Mouse (Mus musculus): ENCODE results near the gene Ctnnd2.
"Not testable (repeated sequence)": the region's sequence is repeated elsewhere in the genome, so short reads cannot be mapped to it uniquely, and the experiment has no call there.

The Ctnnd2 gene

GRCm38 (mm10) chr15:30172391-30173281, at the start of gene Ctnnd2:
TSS of gene Ctnnd2 (plus strand) at chr15:30172593.
- DNase-seq (ENCODE audit: low spot score) = peak; percentile 85

DNA sequence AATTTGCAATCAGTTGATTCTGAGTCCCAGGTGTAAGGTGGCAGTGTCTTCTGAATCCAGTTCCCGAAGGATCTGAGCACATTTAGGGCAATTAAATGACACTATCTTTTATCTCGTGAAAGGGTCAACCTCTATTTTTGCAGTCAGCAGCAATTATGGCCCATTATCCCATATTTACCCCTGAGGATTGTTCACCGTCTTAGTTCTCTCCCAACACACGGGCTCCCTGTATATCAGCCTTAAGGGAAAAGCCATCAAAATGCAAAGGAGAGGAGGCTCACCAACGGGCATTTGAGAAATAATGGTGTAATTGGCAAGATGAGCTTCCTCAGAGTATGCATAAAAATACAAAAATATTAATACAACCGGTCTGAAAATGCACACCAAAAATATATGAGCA, 41.7 kb upstream of the Ctnnd2 start:
- DNase-seq (ENCODE audit: low spot score) = no peak

- not testable (repeated sequence) for DNase-seq (ENCODE audit: low spot score)
These were observed 32.8 kb upstream of the Ctnnd2 start for GRCm38 (mm10) chr15:30139626-30140025.

DNA sequence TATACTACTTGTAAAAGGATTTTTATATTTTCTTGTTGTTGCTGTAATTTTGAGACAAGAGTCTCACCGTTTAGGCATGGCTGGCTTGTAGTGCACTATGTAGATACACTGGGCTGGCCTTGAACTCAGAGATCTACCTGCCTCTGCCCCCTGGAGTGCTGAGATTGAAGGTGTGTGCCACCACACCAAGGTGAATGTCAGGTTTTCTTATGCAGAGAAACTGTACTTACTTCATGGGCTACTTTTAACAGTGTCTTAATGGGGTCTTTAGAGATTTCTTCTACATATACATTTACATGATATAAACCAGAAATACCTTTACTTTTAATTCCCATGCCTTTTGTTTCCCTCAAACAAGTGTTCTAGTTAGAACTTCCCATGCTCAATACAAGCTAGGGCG, 27.0 kb upstream of the Ctnnd2 start:
- DNase-seq (ENCODE audit: low spot score) = no peak

DNA sequence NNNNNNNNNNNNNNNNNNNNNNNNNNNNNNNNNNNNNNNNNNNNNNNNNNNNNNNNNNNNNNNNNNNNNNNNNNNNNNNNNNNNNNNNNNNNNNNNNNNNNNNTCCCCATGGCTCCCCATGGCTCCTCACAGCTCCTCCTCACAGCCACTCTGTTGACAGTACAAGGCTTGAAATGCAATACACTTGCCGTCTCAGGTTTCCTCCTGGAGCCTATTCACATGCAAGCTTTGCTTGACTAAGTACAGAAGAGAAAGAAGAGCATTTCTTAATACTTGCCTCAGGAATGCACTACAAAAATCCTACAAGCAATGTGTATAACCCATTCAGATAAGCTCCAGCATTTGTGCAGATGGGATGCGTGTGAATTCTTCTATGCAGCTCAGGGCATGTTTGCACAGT, 20.2 kb upstream of the Ctnnd2 start:
- no peak for DNase-seq (ENCODE audit: low spot score)

DNA sequence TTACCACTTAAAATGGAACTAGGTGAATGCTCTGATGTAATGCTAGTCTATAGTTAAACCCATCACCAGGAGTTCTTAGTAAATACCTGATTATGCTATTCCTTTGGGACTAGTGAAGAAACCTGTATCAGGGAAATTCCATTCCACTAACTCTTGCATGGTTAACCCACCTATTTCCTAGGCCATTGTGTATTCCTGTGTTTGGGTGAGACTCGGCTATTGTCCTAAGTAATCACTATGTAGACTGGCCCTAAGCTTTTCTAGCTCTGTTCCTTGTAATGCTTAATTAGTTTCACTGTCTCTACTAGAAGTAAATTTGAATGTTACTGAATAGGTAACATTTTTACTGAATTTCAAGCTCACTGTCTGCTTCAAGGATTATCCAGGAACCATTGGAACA, 14.4 kb upstream of the Ctnnd2 start:
- no peak for DNase-seq (ENCODE audit: low spot score)

DNA sequence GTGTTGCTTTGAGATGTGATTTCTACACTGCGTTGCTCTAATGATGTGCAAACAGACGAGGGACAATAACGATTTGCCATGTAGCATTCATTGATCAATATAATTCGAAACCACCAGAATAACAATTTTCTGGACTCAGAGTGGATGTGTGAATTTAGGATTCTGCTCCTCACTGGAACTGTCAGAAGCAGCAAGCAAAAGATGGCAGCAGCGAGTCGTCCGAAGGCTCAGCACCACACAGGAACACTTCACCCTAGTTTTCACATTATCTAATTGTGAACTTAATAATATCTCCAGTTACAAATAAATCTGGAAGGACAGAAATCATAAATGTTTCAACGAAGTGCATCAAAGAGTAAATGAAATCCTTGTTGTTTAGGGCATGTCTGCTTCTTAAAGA, 2.4 kb upstream of the Ctnnd2 start:
- DNase-seq (ENCODE audit: low spot score) = no peak

DNA sequence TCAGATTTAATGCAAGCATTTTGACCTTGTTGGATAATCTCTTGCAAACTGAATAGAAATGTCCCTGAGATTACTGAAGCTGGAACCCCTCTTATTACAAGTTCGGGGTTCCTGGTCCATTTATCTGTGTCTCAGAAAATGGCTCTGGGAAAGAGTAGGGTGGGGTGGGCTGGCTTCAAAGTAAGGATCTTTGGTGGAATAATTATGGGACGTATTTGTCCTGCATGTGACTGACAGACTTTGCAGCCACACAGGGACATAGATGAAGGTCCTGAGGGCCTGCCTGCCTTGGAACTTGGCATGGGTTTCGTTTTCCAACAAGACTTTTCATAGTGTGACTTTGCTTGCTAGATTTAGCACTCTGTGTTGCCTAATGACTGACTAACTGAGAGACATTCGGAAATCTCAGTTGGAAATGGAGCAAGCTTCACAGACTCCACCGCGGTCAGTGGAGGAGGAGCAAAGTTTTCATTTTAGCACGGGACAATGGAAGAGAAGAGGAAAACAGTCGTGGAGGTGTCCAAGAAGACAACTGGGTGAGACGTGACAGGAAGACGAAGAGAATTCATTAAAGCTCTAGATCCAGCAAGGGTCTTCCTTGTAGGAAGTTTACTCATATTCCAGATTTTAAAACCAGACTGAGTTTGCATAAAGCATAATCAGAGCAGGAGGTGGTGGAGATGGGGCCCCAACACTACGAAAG, 749 bp upstream of the Ctnnd2 start:
- no peak for DNase-seq (ENCODE audit: low spot score)

DNA sequence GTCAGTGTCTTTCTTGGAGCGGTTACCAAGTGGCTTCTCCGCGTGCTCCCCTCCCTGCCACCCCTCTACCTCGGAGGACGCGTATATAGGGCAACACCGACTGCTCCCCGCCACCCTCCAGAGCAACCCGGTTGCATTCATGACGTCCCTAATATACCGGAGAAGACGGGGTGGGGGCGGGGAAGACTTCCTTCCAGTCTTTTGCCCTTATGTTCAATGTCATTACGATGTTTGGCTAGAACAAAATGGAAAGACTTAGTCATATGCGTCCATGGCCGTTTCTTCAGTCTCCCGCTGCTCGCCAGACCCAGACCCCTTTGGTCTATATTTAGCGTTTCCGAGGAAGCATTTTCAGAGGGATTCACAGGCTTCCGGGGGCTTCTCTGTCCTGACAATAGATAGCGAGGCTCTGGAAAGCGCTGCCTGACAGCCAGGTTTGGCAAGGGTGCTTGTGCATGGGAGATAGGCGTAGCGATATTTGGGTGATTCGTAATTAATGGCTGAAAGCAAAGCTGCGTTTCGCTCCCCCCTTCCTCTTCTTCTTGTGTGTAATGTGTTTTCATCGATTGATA, 1.1 kb downstream of the Ctnnd2 start:
- DNase-seq (ENCODE audit: low spot score) = peak; percentile 62

DNA sequence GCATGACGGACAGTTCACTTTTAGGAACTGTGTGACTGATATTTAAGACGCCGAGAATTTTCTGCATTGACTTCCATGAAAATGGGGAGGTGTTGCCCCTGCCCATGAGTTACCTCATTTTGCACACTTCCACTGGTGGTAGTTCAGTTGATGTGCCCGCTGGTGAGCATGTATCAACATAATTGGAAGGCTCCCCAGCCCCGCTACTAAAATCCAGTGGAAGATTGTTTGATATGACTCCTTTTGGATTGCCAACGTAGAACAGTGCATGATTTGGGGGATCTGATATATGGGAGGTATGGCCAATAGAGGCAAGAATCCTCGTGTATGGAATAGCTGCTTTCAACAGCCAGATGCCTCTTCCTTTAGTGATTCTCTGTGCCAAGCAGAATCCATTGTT, 1.9 kb downstream of the Ctnnd2 start:
- DNase-seq (ENCODE audit: low spot score) = no peak

DNA sequence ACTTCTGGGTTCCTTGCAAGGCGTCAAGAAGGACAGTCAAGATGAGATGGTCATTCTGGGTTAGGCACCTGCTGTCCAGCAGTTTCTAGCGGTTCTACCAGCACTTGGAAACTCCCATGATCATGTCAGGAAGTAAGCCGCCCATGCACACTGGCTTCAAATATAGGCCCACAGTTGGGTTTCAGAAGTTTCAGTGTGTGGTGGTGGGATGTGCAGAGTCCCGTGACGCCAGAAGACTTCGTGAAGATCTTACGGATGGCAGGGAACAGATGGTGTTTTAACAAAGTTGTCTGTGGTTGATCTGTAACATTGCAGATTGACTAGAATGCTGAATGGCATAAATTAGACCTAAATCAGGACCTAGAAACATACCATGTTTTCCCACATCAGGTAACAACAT, 11.6 kb downstream of the Ctnnd2 start:
- no peak for DNase-seq (ENCODE audit: low spot score)

DNA sequence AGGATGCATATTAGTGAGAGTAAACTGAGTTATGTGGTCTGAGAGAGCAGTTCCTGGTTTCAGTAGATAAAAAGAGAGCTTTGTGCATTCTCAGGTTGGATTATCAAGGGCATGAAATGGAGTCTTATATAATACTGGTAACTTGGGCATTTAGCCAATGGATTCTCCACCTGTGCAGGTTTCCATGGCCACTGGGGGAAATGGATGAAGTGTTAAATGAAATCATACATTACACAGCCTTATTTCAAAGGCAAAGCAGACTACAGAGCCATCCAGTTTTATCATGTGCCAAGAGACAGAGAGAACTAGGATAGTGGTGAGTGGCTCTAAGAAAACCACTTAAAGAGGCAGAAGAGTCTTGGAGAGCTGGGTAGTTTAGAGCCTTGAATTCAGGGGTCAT, 18.5 kb downstream of the Ctnnd2 start:
- DNase-seq (ENCODE audit: low spot score) = no peak

DNA sequence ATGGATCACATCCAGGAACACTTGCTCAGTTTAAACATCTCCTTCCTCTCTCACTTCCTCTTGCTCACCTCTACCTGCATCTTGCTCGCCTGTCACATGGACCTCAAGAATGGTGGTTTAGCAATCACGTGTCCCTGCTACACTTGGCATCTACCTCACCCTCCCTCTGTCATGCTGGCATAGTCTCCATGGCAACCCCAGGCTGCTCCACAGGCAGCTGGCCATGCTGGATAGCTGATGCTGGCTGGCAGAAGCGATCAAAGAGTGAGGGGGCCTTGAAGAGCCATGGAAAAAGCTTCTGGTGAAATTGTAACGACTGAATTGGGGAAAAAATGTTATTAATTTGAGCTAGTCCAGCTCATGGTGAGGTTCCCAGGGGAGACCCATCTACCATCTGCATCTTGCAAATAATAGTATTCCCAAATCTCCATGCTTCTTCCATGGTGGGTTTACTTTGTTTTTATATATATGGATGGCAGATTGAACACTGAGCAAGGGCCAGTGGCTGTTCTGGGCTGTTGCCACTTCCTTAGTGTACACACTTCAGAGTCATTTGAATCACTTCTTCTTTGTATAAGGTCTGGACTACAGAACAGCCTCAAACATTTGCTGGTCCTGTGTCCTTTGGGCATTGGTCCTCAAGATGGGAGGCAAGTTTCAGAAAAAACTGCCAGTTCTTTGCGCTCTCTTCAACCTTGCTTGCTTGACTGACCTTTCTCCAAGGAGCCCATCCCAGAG, 19.7 kb downstream of the Ctnnd2 start:
- no peak for DNase-seq (ENCODE audit: low spot score)

- no peak for DNase-seq (ENCODE audit: low spot score)
These were observed 26.0 kb downstream of the Ctnnd2 start for GRCm38 (mm10) chr15:30198429-30198828.

DNA sequence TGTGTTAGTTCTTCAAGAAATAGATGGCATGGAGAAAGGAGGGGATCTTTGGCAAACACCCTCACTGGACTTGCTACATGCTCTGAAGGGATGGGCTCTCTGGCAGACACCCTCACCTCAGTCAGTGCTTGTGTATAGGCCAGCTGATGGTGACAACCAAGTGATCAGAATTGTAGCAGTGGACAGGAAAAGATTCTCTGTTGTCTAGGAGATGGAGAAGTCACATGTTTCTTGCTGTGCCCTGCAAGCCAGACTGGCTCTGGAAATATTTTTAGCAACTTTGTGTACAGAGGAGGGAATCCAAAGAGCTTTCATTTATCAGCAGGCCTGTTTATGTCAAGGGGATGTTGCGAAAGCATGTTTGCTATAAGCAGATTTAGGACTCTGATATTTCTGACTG, 27.4 kb downstream of the Ctnnd2 start:
- no peak for DNase-seq (ENCODE audit: low spot score)

DNA sequence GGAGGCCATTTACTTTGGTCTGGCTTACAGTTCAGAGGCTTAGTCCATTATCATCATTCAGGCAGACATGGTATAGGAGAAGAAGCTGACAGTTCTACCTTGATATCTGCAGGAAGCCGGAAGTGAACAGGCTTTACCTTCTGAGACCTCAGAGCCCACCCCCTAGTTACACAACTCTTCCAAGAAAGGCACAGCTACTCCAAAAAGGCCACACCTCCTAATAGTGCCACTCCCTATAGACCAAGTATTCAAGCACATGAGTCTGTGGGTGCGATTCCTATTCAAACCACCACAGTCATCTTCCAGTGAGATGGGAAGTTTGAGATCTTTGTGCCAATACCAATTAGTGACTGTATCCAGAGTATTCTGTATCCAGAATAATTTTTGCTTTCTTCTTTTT, 28.8 kb downstream of the Ctnnd2 start:
- no peak for DNase-seq (ENCODE audit: low spot score)

- DNase-seq (ENCODE audit: low spot score) = no peak
These were observed 29.2 kb downstream of the Ctnnd2 start for GRCm38 (mm10) chr15:30201617-30202016.

GRCm38 (mm10) chr15:30212746-30213145, 40.4 kb downstream of the Ctnnd2 start:
- peak; percentile 39 for DNase-seq (ENCODE audit: low spot score)

- no peak for DNase-seq (ENCODE audit: low spot score)
These were observed 43.5 kb downstream of the Ctnnd2 start for GRCm38 (mm10) chr15:30215871-30216270.

DNA sequence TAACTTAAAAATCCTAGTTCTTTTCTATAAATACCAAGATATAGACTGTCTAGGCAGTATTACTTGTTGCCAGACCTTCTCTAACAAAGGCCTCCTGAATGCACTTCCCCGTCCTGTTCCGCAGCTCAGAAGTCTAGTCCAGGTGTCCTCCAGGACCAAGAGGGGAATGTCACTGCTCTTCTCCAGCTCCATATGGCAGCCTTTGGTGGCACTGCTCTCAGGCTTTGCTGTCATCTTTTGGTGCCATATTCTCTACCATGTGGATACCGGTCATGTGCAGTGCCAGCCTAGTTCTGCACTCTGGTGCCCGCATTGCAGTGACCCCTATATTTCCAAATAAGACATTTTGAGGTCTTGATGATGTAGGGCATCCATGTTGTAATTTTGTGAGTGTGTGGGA, 56.7 kb downstream of the Ctnnd2 start:
- DNase-seq (ENCODE audit: low spot score) = no peak

- no peak for DNase-seq (ENCODE audit: low spot score)
These were observed 63.0 kb downstream of the Ctnnd2 start for GRCm38 (mm10) chr15:30235210-30236034.
